Mouse (Mus musculus) cerebellum, postnatal 25 days (tissue): ENCODE results near the gene Hnrnpa3.
A peak's percentile ranks its signal among the peaks of the same experiment; 100 is the strongest.
"Not testable (repeated sequence)": the region's sequence is repeated elsewhere in the genome, so short reads cannot be mapped to it uniquely, and the experiment has no call there.

Source experiments
- DNase-seq, 2 experiments: peaks; one replicate each; pipeline ENCODE4 v3.0.0; 2021; ENCODE audit warnings: mixed read lengths in 2 of 2

Hnrnpa3 gene

DNA sequence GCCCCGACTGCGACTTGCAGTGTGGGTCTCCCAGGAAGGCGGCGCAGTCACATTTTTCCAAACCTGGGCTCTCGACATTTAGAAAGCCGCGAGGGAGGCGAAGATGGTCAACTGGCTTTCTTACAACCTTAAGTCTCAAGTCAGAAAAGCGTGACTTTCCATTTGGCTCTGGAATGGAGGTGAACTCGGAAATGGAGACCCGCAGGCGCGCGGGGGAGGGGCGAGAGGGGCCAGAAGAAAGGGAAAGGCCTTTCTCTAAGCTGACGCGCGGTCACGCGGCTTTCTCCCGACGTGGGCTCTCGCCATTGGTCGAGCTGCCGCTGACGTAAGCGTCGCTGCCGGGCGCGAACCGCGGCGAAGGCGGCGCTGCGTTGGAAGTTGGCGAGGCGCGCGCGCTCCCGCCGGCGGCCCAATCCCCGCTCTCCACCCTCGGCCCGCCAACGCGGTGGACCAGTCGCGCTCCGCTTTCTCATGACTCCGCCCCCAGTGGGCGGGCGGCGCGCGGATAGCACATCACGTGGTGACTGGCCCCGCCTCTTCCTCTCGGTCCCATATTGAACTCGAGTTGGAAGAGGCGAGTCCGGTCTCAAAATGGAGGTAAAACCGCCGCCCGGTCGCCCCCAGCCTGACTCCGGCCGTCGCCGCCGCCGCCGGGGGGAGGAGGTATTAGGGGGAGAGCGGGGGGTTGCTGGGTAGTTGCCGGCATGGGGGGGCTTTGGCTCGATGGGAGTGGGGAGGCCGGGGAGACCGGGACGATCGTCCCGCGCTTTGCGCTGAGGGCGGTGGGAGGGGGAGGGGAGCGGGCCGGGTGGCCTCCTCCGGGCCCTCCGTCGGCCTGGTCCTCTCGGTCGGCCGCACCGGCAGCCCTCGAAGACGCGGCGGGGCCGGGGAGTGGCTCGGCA is at the start of gene Hnrnpa3:
Gene Hnrnpa3 (plus strand): TSS at position 535 of the 902 bp plus-strand sequence.
- DNase-seq, result peak; percentile 98 to 99

DNA sequence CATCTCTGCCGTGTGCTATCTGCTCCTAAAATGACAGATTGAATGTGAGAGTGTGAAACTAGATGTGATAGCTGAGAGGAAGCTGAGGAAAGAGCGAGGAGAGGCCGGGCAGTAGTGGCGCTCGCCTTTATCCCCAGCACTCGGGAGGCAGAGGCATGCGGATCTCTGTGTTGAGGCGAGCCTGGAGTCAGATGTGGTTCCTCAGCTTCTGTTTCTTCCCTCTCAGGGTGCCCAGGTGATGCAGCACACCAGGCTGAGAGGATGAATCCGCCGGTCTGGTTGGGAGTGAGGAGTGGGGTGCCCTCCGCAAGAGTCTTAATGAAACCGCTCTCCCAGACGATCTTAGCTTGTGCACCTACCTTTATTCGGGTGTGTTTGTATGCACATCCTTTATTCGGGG is 49.1 kb upstream of the Hnrnpa3 start:
- DNase-seq, result no peak

DNA sequence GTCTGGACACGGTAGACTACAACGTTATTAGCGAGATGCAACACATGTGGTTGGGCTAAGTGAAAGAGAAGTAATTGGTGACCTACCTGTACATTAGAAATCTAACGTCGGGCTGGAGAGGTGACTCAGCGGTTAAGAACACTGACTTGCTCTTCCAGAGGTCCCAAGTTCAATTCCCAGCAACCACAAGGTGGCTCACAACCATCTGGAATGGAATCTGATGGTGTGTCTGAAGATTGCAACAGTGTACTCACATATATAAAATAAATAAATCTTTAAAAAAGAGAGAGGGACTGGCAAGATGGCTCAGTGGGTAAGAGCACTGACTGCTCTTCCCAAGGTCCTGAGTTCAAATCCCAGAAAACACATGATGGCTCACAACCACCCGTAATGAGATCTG is 48.5 kb upstream of the Hnrnpa3 start:
- not testable (repeated sequence) for DNase-seq

DNA sequence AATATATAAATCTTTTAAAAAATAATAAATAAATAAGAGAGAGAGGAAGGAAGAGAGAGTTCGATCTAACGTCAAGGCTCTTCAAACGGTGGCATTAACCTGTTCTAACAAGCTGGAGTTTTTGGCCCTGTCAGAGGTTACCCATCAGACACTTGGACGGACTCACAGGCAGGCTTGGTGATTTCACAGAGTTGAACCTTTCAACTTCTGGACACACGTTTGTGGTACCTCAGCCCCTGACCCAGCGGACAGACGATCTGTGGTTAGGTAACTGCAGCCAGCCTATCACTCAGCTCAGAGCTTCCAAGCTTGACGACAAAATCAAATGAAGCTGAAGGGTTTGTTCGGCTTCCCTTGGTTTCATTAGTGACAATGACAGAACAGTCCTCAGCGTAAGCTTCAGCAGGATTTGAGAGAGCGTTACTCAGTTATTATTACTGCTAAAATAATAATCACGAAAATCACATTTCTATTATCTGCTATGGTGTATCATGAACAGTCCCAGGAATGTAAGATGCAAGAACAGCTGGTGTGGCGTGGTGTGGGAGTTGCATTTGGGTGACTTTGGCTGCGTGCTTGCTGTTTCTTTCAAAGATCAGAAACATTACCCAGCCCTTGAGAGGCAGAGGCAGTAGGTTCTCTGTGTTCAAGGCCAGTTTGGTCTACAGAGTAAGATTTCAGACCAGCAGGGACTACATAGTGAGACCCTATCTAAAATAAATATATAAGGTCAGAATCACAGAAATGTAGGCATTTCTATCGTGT is 47.8 kb upstream of the Hnrnpa3 start:
- no peak for DNase-seq

DNA sequence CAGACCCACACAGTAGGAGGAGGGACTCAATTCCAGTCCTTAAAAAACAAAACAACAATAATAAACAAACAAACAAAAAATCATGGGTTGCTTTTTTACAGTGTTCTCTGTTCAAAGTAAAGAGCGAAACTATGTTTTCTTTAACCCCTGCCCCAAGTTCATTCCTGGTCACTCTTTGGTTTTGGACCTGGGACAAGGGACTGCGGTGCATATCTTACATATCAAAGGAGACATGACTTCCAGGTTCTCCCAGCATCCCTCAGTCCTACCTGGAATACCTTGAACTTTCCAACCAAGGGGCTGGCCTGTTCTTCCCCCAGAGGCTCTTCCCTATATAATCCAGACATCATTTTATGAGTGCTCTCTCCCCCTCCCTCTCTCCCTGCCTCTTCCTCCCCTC is 47.1 kb upstream of the Hnrnpa3 start:
- DNase-seq, result no peak

DNA sequence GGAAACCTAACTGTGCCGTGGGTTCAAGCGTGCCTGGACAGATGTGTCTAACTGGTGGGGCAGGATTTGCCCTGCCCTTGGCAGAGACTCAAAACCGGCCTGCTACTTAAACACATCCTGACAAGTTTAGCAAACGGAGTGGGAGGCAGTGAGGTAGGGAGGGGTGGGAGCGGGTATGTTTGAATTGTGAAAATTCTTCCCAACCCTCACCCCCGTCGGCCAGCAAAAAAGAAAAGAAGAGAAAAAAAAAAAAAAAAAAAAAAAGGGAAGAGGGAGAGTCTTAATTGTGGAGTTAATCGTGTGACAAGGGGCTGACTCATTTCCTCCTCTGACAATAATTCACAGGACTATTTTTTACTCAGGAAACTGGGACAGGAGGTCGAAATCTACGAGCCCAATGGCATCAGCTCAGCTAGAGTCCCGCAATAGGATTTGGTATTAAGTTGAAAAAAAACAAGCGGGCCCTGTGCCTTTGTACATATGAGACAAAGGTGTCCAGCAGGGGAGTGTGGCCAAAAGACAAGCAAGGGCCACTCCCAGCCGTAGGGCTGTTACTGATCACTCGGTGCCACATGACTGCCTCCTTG is 46.0 kb upstream of the Hnrnpa3 start:
- no peak for DNase-seq

DNA sequence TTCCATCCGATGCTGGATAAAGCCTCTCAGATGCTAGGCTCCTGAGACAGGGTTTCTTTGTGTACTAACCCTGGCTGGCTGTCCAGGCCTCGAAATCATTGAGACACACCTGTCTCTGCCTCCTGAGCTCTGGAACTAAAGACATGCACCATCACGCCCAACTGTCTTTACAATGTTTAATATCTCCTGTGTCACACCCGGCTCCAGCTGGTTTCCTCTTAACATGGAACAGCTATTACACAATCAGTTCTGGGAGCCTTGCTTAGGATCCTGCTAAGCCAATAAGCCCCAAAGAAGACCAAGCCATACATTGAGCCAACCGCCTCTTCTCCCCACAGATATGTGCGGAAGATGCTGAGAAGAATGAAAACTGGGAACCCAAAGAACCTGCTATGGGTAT is 44.5 kb upstream of the Hnrnpa3 start:
- DNase-seq, result no peak

DNA sequence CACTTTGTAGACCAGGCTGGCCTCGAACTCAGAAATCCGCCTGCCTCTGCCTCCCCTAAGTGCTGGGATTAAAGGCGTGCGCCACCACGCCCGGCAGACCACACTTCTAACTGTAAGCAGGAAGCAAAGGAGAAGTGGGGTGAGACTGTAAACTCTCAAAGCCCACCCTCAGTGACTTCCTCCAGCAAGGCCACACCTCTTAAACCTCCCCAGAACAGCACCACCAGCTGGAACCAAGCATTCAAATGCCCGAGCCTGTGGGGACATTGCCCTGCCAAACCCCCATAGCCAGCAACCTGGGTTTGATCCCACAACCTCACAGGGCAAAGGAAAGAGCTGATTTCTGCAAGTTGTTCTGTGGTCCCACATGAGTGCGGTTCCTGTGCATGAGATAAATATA is 42.1 kb upstream of the Hnrnpa3 start:
- no peak for DNase-seq

DNA sequence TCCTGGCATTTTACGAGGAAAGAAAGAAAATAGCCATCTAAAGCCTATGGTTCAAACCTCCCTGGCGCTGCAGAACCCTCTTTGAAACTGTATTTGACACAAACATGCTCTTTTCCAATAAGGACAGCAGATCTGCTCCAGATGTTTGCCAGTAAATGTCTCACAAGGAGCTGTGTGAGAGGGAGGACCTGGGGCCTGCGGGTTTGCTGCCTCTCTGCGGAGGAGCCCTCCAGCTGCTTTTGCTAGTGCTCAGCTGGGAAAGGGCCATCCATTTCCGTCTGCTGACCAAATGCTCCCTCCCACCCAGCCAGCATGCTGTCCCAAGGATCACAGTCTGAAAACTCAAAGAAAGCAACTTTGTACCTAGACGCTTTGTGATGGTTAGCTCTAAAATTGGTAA is 40.3 kb upstream of the Hnrnpa3 start:
- no peak for DNase-seq

DNA sequence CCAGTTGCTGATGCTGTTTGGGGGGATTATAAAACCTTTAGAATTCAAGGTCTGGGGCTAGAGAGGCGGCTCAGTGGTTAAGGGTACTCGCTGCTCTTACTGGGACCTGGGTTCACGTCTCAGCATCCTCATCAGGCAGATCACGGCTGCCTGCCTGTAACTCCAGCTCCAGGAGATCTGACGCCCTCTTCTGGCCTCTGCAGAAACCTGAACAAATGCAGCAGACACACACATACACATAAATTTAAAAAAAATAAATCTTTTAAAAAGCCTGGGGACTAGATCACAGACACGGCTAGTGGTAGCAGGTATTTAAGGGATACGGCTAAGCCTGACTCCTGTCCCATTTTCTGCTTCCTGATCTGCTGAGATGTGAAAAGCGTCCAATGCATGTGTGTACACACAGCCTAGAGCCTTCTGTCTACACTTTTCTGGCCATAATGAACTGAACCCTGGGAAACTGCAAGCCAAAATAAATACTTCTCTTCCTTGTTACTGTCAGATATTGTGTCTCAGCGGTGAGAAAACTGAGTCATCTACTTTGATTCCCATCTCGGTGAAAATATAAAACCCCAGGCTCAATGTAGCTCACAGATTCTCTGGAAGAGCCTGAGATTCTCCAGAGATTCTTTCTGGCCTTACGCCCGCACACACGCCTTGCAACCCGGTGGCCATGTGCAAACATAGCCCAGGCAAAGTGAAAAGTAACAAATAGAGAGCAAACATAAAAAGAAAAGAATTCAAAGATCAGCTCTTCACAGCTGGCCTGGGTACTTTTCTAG is 37.0 kb upstream of the Hnrnpa3 start:
- DNase-seq, result no peak

DNA sequence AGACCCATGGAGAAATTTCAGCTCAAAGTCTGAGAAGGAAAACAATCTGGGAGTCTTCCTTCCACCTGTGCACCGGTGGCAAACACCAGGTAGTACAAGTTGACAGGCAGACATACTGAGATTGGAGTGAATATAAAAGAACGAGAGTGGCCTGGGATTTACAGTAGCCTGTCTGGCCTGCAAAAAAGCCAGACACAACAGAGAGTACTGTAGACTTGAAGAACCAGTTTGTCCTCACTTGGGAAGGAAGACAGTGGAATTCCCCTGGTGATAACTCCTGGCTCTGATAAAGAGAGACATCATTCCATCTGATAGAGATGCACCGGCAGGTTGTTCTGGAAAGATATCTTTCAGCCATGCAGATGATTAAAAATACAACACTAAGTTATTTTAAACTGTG is 34.0 kb upstream of the Hnrnpa3 start:
- no peak for DNase-seq

DNA sequence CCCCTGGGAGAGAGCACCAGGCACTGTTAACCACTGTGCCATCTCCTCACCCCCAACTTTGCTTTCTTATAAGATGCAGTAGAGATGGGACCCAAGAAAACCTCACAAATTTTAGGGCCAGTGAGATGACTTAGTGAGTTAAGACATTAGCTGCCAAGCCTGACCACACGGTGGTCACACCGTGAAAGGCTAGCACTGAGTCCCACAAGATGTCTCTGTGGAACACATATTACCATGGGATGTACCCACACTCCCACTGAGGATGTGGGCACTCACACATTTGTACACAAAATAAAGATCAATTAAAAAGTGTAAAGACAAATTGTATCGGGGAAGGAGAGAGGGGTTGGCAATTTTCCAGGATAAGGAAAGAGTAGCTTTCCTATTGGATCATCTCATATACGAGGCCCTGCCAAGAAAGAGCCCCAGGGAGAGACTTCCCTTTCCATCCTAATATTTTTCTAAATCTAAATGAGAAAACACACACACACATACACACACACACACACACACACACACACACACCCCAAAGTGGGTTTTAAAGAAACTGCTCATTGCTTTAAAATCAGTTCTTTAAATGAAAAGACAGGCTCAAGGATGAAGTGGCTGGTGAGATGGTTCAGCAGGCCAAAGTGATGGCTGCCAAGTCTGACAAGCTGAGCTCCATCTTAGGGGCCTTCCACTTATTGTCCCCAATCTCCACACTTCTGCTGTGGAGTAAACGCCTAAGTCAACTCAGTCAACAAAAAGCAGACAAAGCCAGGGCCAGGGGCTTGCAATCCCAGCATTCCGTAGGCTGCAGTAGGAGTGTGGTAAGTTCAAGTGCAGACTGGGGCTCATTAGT is 32.2 kb upstream of the Hnrnpa3 start:
- no peak for DNase-seq

DNA sequence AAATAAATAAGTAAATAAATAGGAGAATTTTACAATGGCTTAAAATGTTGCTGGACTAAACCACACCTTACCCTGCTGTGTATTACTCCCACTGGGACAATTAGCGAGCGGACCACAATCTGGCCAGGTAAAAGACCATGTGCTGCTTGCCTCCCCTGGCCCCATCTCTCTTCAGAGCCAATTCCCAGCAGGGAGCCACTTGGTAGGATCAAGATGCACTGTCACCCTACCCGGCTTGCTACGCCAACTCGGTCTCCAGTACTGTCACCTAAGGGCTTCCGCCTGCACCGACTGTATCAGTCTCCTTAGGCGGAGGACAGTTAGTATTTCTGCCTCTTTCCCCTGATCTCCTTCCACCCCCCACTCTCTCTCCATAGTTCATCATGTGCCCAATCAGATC is 30.6 kb upstream of the Hnrnpa3 start:
- DNase-seq, result no peak

DNA sequence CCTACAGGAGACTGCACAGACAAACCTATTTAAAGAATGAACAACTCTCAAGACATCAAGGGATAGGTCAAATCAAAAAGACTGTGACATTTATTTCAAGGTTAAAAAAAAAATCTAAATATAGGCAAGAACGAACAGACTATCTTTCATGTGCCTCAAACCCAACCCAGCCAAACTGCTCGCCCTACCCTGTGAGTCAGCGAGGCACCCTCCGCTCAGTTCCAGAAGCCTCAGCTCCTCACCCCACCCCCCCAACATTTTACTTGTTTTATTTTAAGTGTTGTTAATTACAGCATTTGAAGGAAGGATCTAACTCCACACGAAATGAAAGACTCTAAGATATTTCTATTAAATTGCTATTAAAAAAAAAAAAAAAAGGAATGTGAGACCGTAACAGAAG is 27.6 kb upstream of the Hnrnpa3 start:
- DNase-seq, result no peak

DNA sequence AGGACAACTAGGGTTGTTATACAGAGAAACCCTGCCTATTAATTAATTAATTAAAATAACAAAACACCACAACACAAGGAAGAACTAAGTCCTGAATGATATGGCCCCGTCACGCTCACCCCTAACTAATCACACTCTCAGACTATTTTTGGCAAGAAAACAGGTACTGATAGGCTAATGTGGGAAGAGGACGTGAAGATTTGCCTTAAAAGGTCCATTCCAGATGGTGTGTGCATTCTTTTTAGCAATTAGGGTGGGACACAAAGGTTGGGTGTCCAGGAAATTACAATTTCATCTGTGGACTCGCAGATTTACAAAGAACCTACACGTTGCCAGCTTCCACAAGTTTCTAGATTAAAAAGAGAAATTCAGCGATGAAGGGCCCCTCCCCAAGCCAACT is 27.0 kb upstream of the Hnrnpa3 start:
- no peak for DNase-seq

DNA sequence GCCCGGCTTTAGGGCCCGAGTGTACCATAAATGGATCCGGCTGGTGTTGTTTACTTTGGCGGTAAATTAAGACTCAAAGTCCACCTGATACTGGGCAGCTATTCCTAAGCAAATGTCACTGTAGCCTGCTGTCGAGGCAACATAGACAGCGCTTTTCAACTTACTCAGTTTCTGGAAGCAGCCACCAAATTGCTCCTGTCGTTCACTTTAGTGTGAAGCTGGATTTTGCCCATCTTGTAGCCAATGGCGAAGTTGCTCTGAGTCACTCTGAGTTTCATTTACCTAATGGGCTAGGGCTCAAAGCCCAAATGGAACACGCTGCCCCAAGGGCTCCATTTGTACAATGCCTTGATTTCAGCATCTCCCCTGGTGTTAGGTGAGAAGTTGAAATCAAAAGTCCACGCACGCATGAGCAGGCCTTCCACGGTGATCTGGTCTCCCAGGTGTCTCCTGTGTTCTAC is 26.3 kb upstream of the Hnrnpa3 start:
- no peak for DNase-seq

DNA sequence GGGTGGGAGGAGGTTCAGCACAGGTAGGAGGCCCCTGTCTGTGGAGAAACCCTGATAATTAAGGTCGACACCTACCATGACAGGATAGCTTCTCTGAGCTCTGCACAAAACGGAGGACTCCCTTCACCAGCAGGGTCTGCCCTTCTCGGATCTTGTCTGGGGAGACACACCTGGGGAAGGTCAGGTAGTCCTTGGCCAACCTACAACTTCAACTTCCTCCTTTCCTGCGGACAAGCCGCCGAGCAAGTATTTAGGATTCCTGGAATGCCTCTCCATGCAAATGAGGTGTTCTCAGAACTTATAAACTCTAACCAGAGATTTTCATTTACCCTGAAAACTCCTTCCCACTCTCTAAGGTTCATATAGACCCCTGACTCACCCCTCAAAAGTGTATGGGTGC is 25.7 kb upstream of the Hnrnpa3 start:
- DNase-seq, result no peak

DNA sequence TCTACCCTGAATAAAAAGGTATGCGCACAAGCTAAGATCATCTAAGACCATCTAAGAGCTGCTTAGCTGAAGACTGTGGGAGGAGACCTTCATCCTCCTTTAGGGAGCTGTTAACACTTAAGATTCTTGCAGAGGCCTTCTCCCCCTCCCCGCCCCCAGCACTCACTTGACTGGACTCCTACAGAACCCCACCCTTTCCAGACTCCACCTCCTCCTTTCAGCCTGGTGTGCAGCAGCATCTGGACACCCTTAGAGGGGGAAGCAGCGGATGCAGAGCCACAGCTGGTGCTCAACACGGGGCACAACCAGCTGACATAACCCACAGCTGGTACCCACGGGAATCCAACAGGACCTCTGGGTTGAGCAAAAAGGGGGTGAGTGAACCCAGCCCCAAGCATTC is 25.3 kb upstream of the Hnrnpa3 start:
- DNase-seq, result no peak

DNA sequence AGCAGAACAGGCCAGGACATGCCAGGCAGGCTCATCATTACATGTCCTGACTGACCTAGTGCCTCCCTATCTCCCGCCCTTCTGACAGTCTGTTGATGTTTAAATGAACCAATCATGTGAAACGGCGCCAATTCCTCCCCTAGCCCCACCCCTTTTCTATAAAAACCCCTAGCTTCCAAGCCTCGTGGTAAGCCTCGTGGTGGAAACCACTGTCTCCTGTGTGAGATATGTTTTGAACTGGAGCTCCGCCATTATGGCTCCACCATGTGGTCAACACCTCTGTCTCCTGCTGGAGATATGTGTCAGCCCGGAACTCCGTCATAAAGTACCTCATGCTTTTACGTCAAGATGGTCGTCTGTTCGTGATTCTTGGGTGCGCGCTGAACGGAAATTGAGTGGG is 24.6 kb upstream of the Hnrnpa3 start:
- not testable (repeated sequence) for DNase-seq

DNA sequence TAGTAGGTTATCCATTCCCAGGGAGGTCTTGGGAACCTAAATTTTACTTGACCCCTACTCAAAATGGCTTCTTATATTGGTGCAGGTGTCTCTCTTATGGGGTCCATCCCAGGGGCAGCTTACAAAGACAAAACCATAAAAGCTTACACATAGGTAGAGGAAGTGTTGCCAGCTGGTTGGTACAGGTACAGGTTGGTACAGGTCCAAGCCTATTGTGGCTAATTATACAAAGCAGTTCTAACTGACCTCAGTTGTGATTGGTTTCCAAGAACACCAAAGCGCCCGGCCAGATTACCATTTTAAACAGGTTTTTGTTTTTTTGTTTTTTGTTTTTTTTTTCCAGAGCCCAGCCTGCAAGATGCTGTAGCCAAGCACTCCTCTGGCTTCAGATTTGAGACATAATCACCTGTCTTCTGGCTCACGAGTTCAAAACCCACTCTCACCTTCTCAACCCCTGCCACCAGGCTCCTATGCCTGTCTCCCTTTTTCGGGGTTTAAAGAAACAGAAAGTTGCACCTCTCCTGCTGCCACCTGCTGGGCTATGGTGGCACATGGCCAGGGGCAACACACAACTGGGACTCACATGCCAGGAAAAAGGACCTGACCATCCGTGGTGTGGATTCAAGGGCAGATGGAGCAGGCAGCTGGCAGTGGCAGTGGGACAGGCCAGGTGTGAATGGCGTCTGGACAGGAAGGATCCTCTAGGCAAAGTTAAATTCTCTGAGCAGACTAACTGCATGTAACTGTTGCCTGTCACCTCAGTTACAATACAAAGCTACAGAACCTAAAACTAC is 22.6 kb upstream of the Hnrnpa3 start:
- DNase-seq, result peak in 1 of 2 experiments; percentile 25

DNA sequence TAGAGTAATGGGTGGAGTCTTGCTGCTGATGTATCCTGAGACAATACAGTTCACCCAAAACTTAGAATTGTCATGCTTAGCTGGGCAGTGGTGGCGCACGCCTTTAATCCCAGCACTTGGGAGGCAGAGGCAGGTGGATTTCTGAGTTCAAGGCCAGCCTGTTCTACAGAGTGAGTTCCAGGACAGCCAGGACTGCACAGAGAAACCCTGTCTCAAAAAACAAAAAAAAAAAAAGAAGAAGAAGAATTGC is 22.1 kb upstream of the Hnrnpa3 start:
- DNase-seq, result not testable (repeated sequence)
